Comparison of ENCODE assay signal across 9 mouse cellular contexts in the genomic region with DNA sequence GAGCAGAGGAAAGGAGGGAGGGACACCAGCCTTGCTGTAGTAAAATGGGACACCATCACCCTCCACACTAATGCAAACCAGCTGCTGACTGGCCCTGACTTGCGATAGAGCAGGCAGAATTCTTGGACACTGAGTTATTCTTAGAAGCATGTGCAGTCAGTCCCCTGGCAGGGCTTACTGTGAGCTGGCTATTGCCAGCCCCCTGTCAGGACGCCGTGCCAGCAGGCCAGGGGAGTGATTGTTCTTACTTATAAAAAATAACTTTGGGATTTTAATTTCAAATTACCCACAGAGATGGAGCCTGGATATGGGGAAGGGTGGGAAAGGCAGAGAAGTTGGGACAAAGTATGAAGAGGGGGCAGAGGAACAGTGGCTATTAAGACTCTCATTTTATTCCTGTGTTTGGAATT.
DNase-seq lines count a peak whose midpoint lies in the region; ATAC-seq lines count a peak whose summit lies in the region.
"Had no signal": no experiment of that assay in that cellular context is flagged by ENCODE, and none has a peak within 500 bp of the region (broad histone marks: within the 10 kb centered on the region; RNA-seq: fewer than 3 reads in every experiment).

No protein-coding gene starts in this region.

- no peak overlapping the region for H3K9ac ChIP-seq in stomach, embryonic 16.5 days (ENCODE audit: low read length)
- H3K9ac ChIP-seq: neural tube, embryonic 13.5 days had no signal

- peak; percentile 32 to 36 for DNase-seq in right cerebral cortex, postnatal 10 days (ENCODE audit: low spot score in 2 of 2)
- DNase-seq in right cerebral cortex, postnatal 14 days, result no peak
- peak; percentile 53 for DNase-seq in gastrocnemius, postnatal 10 days
- DNase-seq in heart, postnatal 4 days, result peak; percentile 81
- DNase-seq in urinary bladder, adult 18-20 months (ENCODE audit: low spot score in 2 of 2), result no peak
- DNase-seq in cerebellum, postnatal 4 days (ENCODE audit: low spot score in 2 of 2), result no peak
- DNase-seq: adrenal gland, postnatal 36 days had no signal

- peak; percentile 78 for ATAC-seq in stomach, embryonic 16.5 days (ENCODE audit: insufficient read depth, low FRiP score)

- H3K27me3 ChIP-seq in stomach, embryonic 16.5 days (ENCODE audit: control insufficient read depth, insufficient read depth, low read length), result no peaks in the 10 kb centered on the region
- H3K27me3 ChIP-seq: neural tube, embryonic 13.5 days had no signal

- H3K9me3 ChIP-seq in stomach, embryonic 16.5 days (replicated peaks; ENCODE audit: control insufficient read depth, low read length), result no peaks in the 10 kb centered on the region
- H3K9me3 ChIP-seq: neural tube, embryonic 13.5 days had no signal

- peaks cover 11% of the 10 kb centered on the region for H3K4me1 ChIP-seq in stomach, embryonic 16.5 days (ENCODE audit: control insufficient read depth, insufficient read depth, low read length)
- H3K4me1 ChIP-seq: neural tube, embryonic 13.5 days had no signal

- H3K4me3 ChIP-seq in stomach, embryonic 16.5 days (replicated peaks; ENCODE audit: low read length), result no peak overlapping the region
- H3K4me3 ChIP-seq: neural tube, embryonic 13.5 days had no signal

- 42% methylated on average over 3 of the region's 3 CpGs for WGBS in stomach, embryonic 16.5 days

- H3K36me3 ChIP-seq in stomach, embryonic 16.5 days (ENCODE audit: control insufficient read depth, insufficient read depth, low read length), result no peaks in the 10 kb centered on the region
- H3K36me3 ChIP-seq: neural tube, embryonic 13.5 days had no signal

- H3K27ac ChIP-seq in stomach, embryonic 16.5 days (ENCODE audit: low read length), result peak overlapping the region; percentile 23; the same call in 1 of the 2 replicates
- H3K27ac ChIP-seq: neural tube, embryonic 13.5 days had no signal

- H3K4me2 ChIP-seq in stomach, embryonic 16.5 days (ENCODE audit: low read depth, low read length), result no peak overlapping the region
- H3K4me2 ChIP-seq: neural tube, embryonic 13.5 days had no signal

Comparison
In these comparisons a context has a peak if more than half of its experiments do, and no peak if none do; other contexts are left out.
1. DNase-seq: peak in right cerebral cortex, postnatal 10 days (2 of 2), gastrocnemius, postnatal 10 days (single experiment) and heart, postnatal 4 days (single experiment); none in right cerebral cortex, postnatal 14 days (single experiment), urinary bladder, adult 18-20 months (0 of 2) and cerebellum, postnatal 4 days (0 of 2).